Mouse (Mus musculus): Measurements from ENCODE around the gene Gldc.

GRCm38 (mm10) chr19:30149238-30149805 lies 25.9 kb downstream of the Gldc start:
- TF ChIP-seq CTCF (IDR thresholded peaks at IDR 0.05; ENCODE audit: low read depth, low read length) = no peak
- no peak for TF ChIP-seq POLR2A (IDR thresholded peaks at IDR 0.05; ENCODE audit: borderline replicate concordance, low read depth, low read length)
